Mouse (Mus musculus) small intestine, adult 2 months (tissue): ENCODE results near the gene C77080.

Experiments used
- CTCF ChIP-seq: fragments of 200-500 bp; IDR thresholded peaks from 2 replicates; pipeline ENCODE4 v1.5.1; 2012; ENCODE audit warnings: low read depth, mild to moderate bottlenecking, control low read depth, inconsistent platforms, low read length, moderate library complexity, mixed read lengths; ENCODE audit not compliant: insufficient replicate concordance, insufficient read length; ENCODE audit errors: extremely low read depth
- POLR2A ChIP-seq: fragments of 200-500 bp; IDR thresholded peaks from 2 replicates; pipeline ENCODE4 v1.6.1; 2012; ENCODE audit warnings: low read depth, mild to moderate bottlenecking, control low read depth, inconsistent platforms, low read length, moderate library complexity

GRCm38 (mm10) chr4:129188803-129189541 lies 72.2 kb downstream of the C77080 start:
- TF ChIP-seq CTCF (no peak), POLR2A (no peak)
